Mouse (Mus musculus): Measurements from ENCODE around the gene Csrnp1. TPM values are rescaled to one million over a fixed set of nuclear protein-coding genes. Genes with fewer than 3 reads are reported as not detected.

Gene Csrnp1
- polyA plus RNA-seq, 1 experiment from 2014 or later, result 3.3 TPM

DNA sequence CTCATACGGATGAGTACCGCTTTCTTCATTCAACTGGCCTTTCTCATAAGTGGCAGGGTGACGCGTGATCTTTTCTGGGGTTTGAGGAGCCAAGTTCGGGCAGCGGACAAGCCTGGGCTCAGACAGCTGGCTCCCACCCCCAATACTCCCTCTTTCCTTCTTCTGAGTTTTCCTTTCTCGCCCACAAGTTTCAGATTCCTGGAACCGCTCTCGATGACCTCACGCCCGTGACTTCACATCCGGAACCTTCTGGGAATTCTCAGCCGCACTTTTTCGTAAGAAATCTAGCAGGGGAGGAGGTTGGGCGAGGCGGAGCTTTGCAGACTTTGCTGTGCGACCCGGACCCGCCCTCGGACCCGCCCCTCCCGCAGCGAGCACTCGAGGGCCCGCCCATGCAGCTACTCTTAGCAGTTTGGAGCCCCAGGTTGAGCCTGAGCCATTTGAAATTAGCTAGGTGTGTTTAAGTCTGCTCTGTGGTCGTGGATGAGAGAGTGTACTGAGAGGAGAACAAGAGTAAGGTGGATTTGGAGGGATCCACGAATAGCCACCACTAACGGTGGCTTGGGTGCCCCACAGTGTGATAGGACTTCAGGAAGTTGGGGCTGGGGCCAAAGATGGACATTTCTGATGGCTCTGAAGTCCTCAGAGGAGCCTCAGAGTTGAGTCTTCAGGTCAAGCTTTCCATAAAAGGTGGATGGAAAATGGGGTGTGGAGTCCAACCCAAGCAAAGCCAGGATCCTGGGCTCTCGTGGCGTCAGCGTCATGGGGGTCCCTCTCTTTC is 17.7 kb upstream of the Csrnp1 start:
- H3K9ac ChIP-seq, result peak overlapping the region; percentile 70
- H3K4me3 ChIP-seq, result peak overlapping the region; percentile 43
- WGBS, result 11% methylated on average over 31 of the region's 31 CpGs
- peaks cover 5% of the 10 kb centered on the region for H3K4me1 ChIP-seq
- no peaks in the 10 kb centered on the region for H3K9me3 ChIP-seq
- H3K27me3 ChIP-seq, result no peaks in the 10 kb centered on the region
- H3K36me3 ChIP-seq, result no peaks in the 10 kb centered on the region
- peak; percentile 89 for ATAC-seq (ENCODE audit: insufficient number of reproducible peaks, insufficient read depth, low FRiP score, low TSS enrichment, low read depth)
- peak overlapping the region; percentile 75 for H3K27ac ChIP-seq
- peak overlapping the region; percentile 67 for H3K4me2 ChIP-seq

GRCm38 (mm10) chr9:120000761-120001160 is 16.3 kb upstream of the Csrnp1 start:
- H3K9ac ChIP-seq, result no peak overlapping the region
- no peaks in the 10 kb centered on the region for H3K36me3 ChIP-seq
- H3K9me3 ChIP-seq, result no peaks in the 10 kb centered on the region
- H3K4me2 ChIP-seq, result no peak overlapping the region
- 80% methylated on average over 5 of the region's 5 CpGs for WGBS
- peaks cover 1% of the 10 kb centered on the region for H3K4me1 ChIP-seq
- ATAC-seq (ENCODE audit: insufficient number of reproducible peaks, insufficient read depth, low FRiP score, low TSS enrichment, low read depth), result no peak
- H3K27me3 ChIP-seq, result no peaks in the 10 kb centered on the region
- no peak overlapping the region for H3K4me3 ChIP-seq
- H3K27ac ChIP-seq, result no peak overlapping the region

DNA sequence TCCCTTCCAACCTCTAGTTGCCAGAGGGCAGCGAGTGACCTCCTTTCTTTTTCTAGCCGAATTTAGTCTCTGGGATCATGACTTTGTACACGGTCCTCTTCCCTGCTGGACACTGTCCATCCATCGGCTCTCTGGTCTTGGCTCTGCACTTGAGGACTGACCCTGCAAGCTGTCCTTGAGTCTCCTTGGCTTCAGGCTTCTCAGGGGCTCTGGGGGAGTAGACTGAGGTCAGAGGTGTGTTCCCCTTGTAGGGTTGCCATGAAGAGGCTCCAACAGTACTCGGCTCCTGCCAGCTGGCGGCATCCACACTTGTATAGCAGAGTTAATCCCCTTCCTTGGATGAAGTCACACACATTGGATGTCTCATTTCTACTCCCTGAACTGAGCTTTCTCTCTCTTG is 15.2 kb upstream of the Csrnp1 start:
- Histone ChIP-seq H3K27me3 (no peaks in the 10 kb centered on the region), H3K9ac (no peak overlapping the region), H3K27ac (no peak overlapping the region), H3K4me2 (no peak overlapping the region), H3K4me3 (no peak overlapping the region), H3K36me3 (no peaks in the 10 kb centered on the region), H3K4me1 (no peaks in the 10 kb centered on the region; the same call in 1 of the 2 replicates), H3K9me3 (no peaks in the 10 kb centered on the region)
- WGBS, result 74% methylated on average over 6 of the region's 6 CpGs
- no peak for ATAC-seq (ENCODE audit: insufficient number of reproducible peaks, insufficient read depth, low FRiP score, low TSS enrichment, low read depth)

DNA sequence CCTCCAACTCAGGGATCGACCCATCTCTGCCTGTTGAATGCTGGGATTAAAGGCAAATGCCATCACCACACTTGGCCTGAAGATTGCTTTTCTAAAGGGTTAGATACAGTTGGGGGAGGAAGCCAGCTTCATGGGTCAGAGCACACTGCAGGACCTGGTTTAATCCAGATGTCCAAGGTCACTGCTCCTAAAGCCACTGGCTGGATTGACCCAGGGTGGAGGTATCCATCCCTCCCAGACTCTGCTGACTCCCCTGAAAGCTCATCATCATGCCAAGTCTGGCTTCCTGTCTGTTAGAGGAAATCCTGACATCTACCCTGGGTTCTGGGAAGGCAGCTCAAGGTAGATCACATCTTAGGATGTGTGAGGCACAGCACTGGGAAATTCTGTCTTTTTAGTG is 14.3 kb upstream of the Csrnp1 start:
- H3K27ac ChIP-seq, result no peak overlapping the region
- no peaks in the 10 kb centered on the region for H3K27me3 ChIP-seq
- no peak overlapping the region for H3K4me3 ChIP-seq
- no peaks in the 10 kb centered on the region; the same call in 1 of the 2 replicates for H3K4me1 ChIP-seq
- H3K9ac ChIP-seq, result no peak overlapping the region
- no peaks in the 10 kb centered on the region for H3K9me3 ChIP-seq
- no peak for ATAC-seq (ENCODE audit: insufficient number of reproducible peaks, insufficient read depth, low FRiP score, low TSS enrichment, low read depth)
- H3K4me2 ChIP-seq, result no peak overlapping the region
- no peaks in the 10 kb centered on the region for H3K36me3 ChIP-seq
- 72% methylated on average over 1 of the region's 1 CpGs for WGBS

DNA sequence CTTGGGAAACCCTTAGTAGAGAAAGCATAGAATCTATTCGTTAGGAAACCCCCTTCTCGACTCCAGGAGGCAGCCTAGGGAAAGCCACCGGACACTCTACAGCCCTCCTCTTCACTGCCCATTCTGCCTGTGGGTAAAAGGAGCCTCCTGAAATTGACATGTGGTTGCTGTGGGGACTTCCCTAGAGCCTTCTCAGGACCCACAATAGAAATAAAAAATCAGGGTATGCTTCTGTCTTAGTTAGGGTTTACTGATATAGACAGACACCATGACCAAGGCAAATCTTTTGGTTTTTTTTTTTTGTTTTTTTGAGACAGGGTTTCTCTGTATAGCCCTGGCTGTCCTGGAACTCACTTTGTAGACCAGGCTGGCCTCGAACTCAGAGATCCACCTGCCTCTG is 11.6 kb upstream of the Csrnp1 start:
- no peaks in the 10 kb centered on the region; the same call in 1 of the 2 replicates for H3K27me3 ChIP-seq
- WGBS, result 76% methylated on average over 4 of the region's 4 CpGs
- H3K9ac ChIP-seq, result no peak overlapping the region
- no peak overlapping the region for H3K4me2 ChIP-seq
- ATAC-seq (ENCODE audit: insufficient number of reproducible peaks, insufficient read depth, low FRiP score, low TSS enrichment, low read depth), result no peak
- H3K36me3 ChIP-seq, result no peaks in the 10 kb centered on the region
- no peaks in the 10 kb centered on the region for H3K4me1 ChIP-seq
- H3K9me3 ChIP-seq, result no peaks in the 10 kb centered on the region
- H3K4me3 ChIP-seq, result no peak overlapping the region
- no peak overlapping the region for H3K27ac ChIP-seq

DNA sequence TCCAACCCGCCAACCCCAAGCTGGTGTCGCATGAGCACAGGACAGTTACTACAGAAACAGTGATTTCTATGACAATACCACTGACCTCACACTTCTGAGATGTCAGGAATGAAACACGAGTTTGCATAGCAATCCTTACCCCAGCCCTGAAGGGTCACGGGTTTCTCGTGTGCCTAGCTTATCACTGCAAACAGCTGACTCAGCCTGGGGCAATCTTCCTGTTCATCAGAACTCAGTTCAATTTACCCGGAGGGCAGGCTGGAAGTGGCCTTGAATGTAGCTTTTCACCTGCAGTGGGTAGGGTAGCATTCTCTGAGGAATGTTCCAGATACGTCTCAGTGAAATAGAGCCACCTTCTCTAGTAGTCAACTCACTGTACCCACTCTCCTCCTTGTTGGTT is 9.7 kb upstream of the Csrnp1 start:
- no peak for ATAC-seq (ENCODE audit: insufficient number of reproducible peaks, insufficient read depth, low FRiP score, low TSS enrichment, low read depth)
- 62% methylated on average over 7 of the region's 7 CpGs for WGBS
- no peak overlapping the region for H3K9ac ChIP-seq
- no peak overlapping the region for H3K27ac ChIP-seq
- H3K4me3 ChIP-seq, result no peak overlapping the region
- no peaks in the 10 kb centered on the region for H3K36me3 ChIP-seq
- H3K27me3 ChIP-seq, result no peaks in the 10 kb centered on the region; the same call in 1 of the 2 replicates
- no peaks in the 10 kb centered on the region for H3K4me1 ChIP-seq
- H3K9me3 ChIP-seq, result no peaks in the 10 kb centered on the region
- H3K4me2 ChIP-seq, result no peak overlapping the region

DNA sequence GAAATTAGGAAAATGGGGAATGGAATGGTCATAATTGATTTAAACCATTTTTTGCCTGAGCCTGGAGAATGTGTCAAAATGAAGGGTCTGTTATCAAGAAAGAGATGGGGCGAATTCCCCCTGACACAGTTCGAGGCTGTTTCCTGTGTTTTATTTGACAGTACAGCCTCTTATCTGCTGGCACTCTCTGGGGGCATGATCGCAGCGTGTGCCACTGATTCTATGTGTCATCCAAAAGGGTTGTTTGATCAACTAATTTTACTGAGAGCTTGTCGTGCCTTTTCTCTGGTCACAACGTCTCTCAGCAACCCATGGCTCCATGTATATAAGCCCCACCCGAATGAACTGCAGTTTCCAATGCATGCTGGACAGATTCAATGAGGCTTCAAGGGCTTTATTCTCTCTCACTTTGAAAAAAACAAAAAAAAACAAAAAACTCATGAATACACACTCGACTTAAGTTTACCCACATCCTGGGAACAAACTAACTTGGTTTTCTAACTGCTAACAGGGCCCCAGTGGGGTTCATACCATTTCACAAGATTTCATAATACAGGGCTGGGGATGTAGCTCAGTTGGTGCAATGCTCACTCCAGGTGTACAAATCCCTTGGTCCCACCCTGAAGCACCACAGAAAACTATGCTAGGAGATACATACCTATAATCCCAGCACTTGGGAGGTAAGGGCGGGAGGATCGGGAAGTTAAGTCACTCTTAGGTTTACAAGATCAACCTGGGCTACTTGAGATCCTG is 8.8 kb upstream of the Csrnp1 start:
- WGBS, result 71% methylated on average over 10 of the region's 10 CpGs
- H3K36me3 ChIP-seq, result no peaks in the 10 kb centered on the region
- no peak overlapping the region for H3K9ac ChIP-seq
- ATAC-seq (ENCODE audit: insufficient number of reproducible peaks, insufficient read depth, low FRiP score, low TSS enrichment, low read depth), result no peak
- H3K9me3 ChIP-seq, result no peaks in the 10 kb centered on the region
- H3K27ac ChIP-seq, result no peak overlapping the region
- H3K4me1 ChIP-seq, result no peaks in the 10 kb centered on the region
- no peaks in the 10 kb centered on the region; the same call in 1 of the 2 replicates for H3K27me3 ChIP-seq
- H3K4me2 ChIP-seq, result no peak overlapping the region
- no peak overlapping the region for H3K4me3 ChIP-seq

DNA sequence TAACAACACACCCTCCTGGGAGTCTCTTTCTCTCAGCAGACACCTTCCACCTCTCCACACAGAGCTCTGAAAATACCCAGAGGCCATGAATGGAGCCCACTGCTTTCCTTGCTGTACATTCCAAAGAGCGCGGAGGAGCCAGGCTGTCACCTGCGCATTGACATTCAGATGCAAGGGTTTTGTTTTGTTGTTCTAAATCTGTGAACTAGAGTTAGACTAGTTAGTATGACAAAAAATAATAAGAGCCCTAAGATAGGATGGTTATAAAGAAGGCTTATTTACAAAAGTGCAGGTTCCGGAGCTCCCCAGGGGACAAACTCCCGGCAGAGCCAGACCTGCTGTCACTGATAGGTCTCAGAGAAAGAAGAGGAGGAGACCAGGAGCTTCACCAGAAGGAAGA is 6.9 kb upstream of the Csrnp1 start:
- Histone ChIP-seq H3K27ac (no peak overlapping the region), H3K9me3 (no peaks in the 10 kb centered on the region), H3K27me3 (no peaks in the 10 kb centered on the region; the same call in 1 of the 2 replicates), H3K36me3 (no peaks in the 10 kb centered on the region), H3K9ac (no peak overlapping the region), H3K4me1 (no peaks in the 10 kb centered on the region), H3K4me3 (no peak overlapping the region), H3K4me2 (no peak overlapping the region)
- 14% methylated on average over 5 of the region's 5 CpGs for WGBS
- ATAC-seq (ENCODE audit: insufficient number of reproducible peaks, insufficient read depth, low FRiP score, low TSS enrichment, low read depth), result no peak

- H3K9me3 ChIP-seq, result no peaks in the 10 kb centered on the region
- ATAC-seq (ENCODE audit: insufficient number of reproducible peaks, insufficient read depth, low FRiP score, low TSS enrichment, low read depth), result no peak
- whole genome bisulfite sequencing, result 46% methylated on average over 7 of the region's 7 CpGs
Observed at GRCm38 (mm10) chr9:119988304-119988703, 3.8 kb upstream of the Csrnp1 start.

GRCm38 (mm10) chr9:119985881-119986574 is 1.6 kb upstream of the Csrnp1 start:
- ATAC-seq (ENCODE audit: insufficient number of reproducible peaks, insufficient read depth, low FRiP score, low TSS enrichment, low read depth), result no peak
- peak overlapping the region; percentile 63 for H3K27ac ChIP-seq
- H3K4me3 ChIP-seq, result no peak overlapping the region
- no peak overlapping the region for H3K9ac ChIP-seq
- WGBS, result 50% methylated on average over 10 of the region's 10 CpGs
- H3K9me3 ChIP-seq, result no peaks in the 10 kb centered on the region
- peaks cover 34% of the 10 kb centered on the region for H3K4me1 ChIP-seq
- H3K36me3 ChIP-seq, result no peaks in the 10 kb centered on the region
- no peak overlapping the region for H3K4me2 ChIP-seq
- H3K27me3 ChIP-seq, result no peaks in the 10 kb centered on the region

More at GRCm38 (mm10) chr9:119988304-119988703, 3.8 kb upstream of the Csrnp1 start:
- Histone ChIP-seq H3K4me1 (peaks cover 13% of the 10 kb centered on the region), H3K27me3 (no peaks in the 10 kb centered on the region; the same call in 1 of the 2 replicates), H3K27ac (no peak overlapping the region), H3K36me3 (no peaks in the 10 kb centered on the region), H3K9ac (no peak overlapping the region), H3K4me3 (no peak overlapping the region), H3K4me2 (no peak overlapping the region)

DNA sequence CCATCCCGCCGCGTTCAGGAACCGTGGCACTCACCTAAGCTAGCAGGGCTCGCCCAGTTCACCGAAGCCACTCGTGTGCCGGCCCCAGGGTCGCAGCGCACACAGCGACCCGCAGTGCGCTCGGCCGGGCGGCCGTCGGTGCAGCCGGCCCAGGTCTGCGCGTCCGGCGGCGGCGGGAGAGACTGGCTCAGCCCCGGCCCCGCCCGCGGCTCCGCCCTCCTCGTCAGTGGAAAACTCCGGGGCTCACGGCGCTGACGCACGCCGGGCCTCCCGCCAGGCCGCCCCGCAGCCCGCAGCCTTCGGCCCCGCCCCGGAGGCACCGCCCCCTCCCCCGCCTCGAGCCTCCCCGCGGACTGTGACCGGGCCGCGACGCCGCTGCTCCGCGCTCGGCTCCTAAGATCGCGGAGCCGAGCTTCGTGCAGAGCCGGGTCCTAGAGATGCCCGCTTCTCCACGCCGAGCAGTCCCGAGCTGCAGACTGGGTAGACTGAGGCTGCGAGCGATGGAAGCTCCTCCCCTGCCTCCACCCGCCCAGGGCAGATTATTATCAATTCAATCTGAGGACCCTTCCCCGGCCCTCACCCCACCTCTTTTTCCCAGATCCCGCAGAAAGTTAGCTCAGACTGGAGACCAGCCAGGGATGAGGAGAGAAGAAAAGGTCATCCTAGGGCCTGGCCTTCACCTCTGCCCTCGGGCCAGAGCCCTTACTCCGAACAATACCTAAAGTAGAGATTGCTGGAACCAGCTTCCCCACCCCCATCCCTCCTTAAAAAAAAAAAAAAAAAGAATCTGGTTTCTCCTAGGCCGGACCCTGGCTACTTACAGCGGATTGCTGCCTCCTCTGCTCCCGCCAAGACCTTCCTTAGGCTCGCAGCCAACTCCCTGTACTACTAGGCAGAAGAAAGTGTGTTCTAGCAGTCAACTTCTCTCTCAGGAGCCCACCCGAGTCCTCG is 598 bp downstream of the Csrnp1 start:
- WGBS, result 1% methylated on average over 70 of the region's 79 CpGs
- peak overlapping the region; percentile 99 for H3K4me2 ChIP-seq
- H3K9ac ChIP-seq, result peak overlapping the region; percentile 77
- peak overlapping the region; percentile 65 for H3K4me3 ChIP-seq
- ATAC-seq (ENCODE audit: insufficient number of reproducible peaks, insufficient read depth, low FRiP score, low TSS enrichment, low read depth), result peak; percentile 74
- H3K4me1 ChIP-seq, result peaks cover 49% of the 10 kb centered on the region
- H3K36me3 ChIP-seq, result no peaks in the 10 kb centered on the region
- H3K27me3 ChIP-seq, result no peaks in the 10 kb centered on the region
- peak overlapping the region; percentile 76 for H3K27ac ChIP-seq
- H3K9me3 ChIP-seq, result no peaks in the 10 kb centered on the region
